Mouse (Mus musculus) adrenal gland, adult 2 months (tissue): ENCODE data around the gene Amy2a3. TPM values are rescaled to one million over a fixed set of nuclear protein-coding genes. Genes with fewer than 3 reads are reported as not detected.
"Not testable (repeated sequence)": the region's sequence is repeated elsewhere in the genome, so short reads cannot be mapped to it uniquely, and the experiment has no call there.

Experiments
- DNase-seq: peaks from one replicate; pipeline ENCODE4 v3.0.0; 2021
- long read RNA-seq: library from polyadenylated mRNA; stranded (forward); transcript quantifications from one replicate; pipeline ENCODE4 v2.0.0, GENCODE M21; 2021
- polyA plus RNA-seq: library from polyadenylated mRNA; depleted of rRNA; stranded (reverse); fragments of >200 nt; gene quantifications from 2 replicates; pipeline ENCODE4 v1.2.3, GENCODE M21; 2012; rRNA removed
- total RNA-seq, 2 experiments: library from RNA; stranded (reverse); gene quantifications; 2 replicates each; pipeline ENCODE4 v1.2.3; 2021

Gene Amy2a3
- total RNA-seq (not detected), polyA plus RNA-seq (not detected in 2 replicates)
- long read RNA-seq, result 0 reads

- DNase-seq, result not testable (repeated sequence)
These were observed at the start of gene Amy2a3 for GRCm38 (mm10) chr3:113323952-113324351. Gene Amy2a3, minus strand, starts transcription at chr3:113324052.

GRCm38 (mm10) chr3:113356558-113356957, 32.7 kb upstream of the Amy2a3 start, which contains the start of gene Amy2a2:
Gene Amy2a2, minus strand, starts transcription at chr3:113356658.
- not testable (repeated sequence) for DNase-seq

- not testable (repeated sequence) for DNase-seq
These were observed 21.6 kb upstream of the Amy2a3 start for GRCm38 (mm10) chr3:113345484-113345883.

- not testable (repeated sequence) for DNase-seq
These were observed 10.9 kb downstream of the Amy2a3 start for GRCm38 (mm10) chr3:113312937-113313336.

DNA sequence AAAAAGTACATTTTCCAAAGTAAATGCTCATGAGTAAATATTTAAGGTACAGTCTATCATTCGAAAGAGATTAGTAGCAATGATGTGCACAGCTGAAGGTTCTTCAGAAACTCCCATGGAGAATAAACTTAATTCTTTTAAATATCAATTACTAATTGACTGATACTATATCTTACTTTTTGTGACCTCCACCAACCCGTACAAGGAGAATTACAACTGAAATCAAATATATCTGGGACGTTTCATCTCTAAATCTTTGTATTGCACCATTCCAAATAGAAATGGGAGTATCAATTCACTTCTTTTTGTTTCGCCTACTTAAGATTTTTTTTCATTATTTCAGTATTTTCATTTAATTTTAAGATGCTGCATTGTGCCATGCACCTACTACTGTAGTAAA, 32.5 kb downstream of the Amy2a3 start, which contains the start of gene Amy2a4:
Gene Amy2a4 (minus strand): TSS at position 101 of the 400 bp plus-strand sequence.
- DNase-seq, result not testable (repeated sequence)

GRCm38 (mm10) chr3:113280285-113280684, 43.6 kb downstream of the Amy2a3 start:
- DNase-seq, result not testable (repeated sequence)

GRCm38 (mm10) chr3:113279586-113279985, 44.3 kb downstream of the Amy2a3 start:
- not testable (repeated sequence) for DNase-seq

Other genes starting within 250 kb of the Amy2a3 start
- gene Amy2a5, start 65.2 kb downstream of the Amy2a3 start, total RNA-seq, result under 1 TPM; 0.09 to 0.48 TPM
- gene Amy2a5, start 65.2 kb downstream of the Amy2a3 start, polyA plus RNA-seq, result 0.02 TPM in 1 of 2 replicates, not detected in the other
- not detected for gene Amy2a4, start 32.6 kb downstream of the Amy2a3 start, total RNA-seq
- not detected in 2 replicates for gene Amy2a4, start 32.6 kb downstream of the Amy2a3 start, polyA plus RNA-seq
- gene Amy2a2, start 32.6 kb upstream of the Amy2a3 start, total RNA-seq, result not detected
- gene Amy2a2, start 32.6 kb upstream of the Amy2a3 start, polyA plus RNA-seq, result not detected in 2 replicates
- gene Amy2a1, start 208.4 kb upstream of the Amy2a3 start, total RNA-seq, result not detected
- not detected in 2 replicates for gene Amy2a1, start 208.4 kb upstream of the Amy2a3 start, polyA plus RNA-seq